Mouse (Mus musculus): ENCODE measurements at regions not wholly inside any gene's neighbourhood (a gene's known extent, or its start where the extent isn't known, plus 50 kb on each side); places are given as distances from the start of the nearest gene placed in this dataset.

DNA sequence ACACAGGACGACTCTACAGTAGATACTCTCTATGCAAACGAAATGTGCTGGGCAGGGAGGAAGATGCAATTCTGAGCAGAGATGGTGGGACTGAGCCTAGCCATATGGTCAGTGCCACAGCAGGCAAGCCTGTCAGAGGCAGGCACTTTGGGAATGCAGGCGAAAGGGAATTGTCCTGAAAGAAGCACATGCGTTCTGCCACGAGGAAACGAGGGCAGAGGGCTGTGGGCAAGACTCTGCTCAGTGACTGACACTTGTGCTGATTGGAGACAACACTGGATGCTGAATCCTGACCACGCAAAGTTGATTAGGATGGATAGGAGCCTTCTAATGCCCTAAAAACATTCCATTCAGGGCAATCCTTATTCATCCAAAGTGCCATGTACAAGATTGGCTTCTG is 350.5 kb upstream of the Fam92a start:
- no peak for ATAC-seq

DNA sequence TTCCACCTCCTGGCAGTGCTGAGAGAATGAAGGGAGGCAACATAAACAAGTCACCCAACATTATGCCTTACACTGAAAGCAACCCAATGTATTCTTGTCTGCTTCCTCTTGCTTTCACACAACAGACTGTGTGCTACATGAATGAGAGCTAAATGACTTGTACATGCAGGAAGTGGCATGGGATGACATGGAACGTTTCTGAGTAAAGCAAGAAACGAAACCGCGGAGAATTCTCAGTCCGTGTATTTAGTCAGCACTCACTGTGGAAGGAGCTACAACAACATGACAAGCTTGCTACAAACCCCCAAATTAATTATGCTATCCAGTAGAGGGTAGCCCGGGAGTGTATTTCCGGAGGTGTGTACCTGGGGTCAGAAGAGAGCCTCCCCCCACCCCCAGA is 349.4 kb upstream of the Fam92a start:
- ATAC-seq: no peak

DNA sequence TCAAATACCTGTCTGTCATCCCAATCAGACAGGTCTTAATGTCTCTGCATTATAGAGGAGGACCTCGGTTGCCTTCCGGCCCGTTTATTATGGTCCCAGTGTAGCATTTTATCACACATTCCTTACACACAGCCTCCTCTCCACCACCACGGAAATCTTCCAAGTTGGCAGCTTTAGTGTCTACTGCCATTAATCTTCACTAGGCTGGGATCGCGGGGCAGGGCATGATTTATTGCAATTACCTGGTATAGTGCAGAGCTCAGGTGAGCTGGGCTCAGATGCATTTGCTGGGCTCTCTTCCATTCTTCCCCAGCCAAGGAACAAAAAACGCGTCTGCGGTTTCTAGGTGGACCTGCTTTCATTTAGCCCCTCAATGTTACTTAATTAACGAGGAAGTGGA is 344.7 kb upstream of the Fam92a start:
- no peak for ATAC-seq

DNA sequence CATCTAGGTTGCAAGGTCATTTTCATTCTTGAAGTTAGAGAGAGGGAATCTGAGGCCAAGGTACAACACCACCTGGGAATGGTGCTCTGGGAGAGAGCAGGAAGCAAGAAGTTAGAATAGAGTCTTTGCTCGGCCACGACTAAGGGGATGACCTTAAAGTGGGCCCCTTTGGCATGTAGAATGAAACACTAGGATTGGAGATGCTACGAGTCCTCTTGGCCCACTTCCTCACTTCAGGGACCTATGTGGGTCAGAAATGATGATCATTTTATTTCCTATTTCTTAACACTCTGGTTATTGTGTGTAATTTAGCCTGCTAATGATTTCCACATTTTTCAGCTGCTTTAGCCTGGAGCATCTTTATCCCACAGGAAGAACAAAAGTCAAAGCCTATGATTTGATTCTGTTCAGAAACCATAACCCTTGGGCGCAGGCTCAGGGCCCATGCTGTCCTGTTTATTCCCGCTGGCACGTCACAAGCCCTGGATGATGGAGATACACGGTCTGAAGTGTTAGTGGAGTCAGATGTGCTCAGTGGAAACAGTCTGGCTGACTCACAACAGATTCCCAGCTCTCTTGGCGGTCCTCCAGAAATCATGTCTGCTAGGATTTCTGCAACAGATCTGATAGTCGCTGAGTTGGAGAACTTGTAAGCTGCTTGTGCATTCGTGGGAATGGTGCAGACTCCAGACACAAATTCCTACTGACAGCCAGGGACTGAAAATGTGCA is 340.0 kb upstream of the Fam92a start:
- no peak for ATAC-seq

DNA sequence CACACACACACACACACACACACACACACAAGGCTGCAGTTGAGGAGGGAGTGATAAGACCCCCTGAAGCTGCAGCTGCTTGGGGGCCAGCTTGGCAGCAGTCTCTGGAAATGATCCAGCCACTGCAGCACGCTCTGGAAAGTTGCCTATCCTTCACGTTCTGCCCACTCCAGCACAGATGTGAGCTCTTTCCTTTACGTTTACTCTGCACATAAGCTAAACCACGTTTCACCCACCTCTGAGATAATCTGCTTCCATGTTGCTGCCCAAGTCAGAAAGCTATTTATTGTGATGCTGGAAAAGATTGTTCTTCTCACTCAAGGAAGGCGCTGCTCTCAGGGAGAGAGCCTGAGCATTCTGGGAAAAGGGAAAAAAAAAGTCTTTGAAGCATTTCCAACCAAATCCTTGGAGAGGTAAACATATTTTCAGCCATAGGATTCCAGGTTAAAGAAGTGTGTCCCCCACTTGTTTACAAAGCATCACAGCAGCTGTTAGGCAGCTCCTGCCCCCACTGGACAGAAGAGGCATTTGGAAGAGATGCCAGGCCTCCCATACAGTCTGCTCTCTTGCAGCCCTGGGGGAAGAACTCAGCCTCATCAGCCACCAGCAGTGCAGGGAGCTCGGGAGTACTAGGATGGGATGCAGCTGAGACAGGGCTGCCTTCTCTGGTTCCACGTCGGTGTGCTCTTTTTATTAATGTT is 335.2 kb upstream of the Fam92a start:
- no peak for ATAC-seq

DNA sequence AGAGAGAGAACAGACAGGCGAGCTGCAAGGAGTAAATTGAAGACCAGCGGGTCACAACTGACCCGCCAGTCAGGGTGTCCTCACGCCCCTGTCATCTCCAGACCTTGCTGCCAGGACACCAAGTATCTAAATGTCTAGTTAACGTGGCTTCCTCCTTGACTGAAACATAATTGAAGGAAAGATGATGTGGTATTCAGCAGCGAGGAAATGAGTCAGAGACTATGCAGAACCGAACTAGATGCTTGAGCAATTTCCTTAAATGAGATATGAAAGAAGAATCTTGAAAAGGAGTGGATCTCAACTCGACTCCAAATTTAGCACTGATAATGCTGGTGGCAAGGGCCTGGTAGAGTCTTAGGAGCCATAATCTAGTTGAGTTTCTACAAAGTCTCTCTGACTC is 329.3 kb upstream of the Fam92a start:
- ATAC-seq: no peak

DNA sequence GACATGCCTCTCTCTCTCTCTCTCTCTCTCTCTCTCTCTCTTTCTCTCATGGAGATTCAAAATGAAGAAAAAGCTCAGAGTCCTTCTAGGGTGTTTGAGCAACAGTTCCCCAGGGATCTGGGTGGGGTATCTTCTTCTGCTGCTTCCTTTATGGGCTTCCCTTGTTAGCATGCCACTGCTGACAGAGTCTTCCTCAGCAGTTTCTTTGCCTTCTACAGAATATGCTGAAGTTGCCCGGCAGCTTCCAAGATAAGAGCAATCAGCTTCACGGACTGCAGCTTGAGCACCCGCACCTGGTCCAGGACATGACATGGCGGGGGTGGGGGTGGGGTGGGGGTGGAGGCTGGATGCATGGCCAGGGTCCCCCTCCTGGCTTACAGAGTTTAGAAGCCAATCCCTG is 326.6 kb upstream of the Fam92a start:
- no peak for ATAC-seq

DNA sequence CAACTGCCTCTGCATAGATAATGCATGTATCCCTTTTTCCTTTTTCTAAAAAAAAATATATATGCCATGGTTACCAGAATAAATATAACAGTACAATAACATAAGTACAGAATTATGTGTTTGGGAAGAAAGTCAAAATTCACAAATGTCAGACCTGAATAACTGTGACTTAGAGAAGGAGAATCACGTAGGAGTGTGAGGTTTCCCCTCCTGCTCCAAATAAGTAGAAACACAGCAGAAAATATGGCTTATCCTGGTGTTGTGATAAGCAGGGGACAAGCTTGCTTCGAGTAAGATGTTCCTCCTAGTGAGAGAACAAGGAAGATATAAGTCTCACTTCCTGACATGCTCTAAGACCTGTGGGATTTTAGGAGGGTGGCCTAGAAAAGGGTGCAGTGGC is 320.7 kb upstream of the Fam92a start:
- no peak for ATAC-seq

DNA sequence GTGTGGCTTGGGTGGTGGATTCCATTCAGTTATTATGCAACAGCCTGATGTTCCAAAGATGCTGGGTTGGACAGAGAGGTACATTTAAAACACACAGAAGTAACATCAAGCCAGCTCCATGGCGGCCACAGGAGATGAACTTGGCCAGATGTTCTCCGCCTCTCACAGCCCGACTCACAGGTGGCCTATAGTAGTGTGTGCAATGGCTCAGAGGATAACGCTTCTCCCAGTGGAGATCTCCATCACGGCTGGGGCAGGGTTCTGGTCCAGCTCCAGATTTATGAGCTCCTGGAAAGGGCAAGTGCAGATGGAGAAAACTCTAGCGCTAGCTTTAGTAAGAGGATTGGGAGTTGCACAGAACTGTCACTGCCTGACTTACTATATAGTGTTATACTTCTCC is 319.5 kb upstream of the Fam92a start:
- ATAC-seq: no peak

DNA sequence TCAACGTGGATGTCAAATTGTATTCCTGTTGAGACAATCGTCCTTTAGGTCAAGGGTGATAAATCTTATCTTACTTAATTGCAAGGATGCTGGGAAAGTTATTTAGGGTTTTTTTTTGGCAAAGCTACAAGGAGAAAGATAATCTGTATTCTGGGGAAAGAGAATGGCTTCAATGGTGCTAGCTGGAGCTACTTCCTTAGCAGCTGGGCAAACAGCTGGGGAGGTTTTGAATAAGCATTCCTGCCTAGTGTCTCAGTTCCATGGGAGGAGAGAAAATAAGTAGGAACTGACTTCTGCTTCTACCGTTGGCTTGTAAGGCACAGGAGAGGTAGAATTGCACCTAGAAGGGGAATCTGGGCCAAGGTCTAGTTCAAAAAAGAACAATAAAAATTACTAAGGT is 318.3 kb upstream of the Fam92a start:
- ATAC-seq: no peak

DNA sequence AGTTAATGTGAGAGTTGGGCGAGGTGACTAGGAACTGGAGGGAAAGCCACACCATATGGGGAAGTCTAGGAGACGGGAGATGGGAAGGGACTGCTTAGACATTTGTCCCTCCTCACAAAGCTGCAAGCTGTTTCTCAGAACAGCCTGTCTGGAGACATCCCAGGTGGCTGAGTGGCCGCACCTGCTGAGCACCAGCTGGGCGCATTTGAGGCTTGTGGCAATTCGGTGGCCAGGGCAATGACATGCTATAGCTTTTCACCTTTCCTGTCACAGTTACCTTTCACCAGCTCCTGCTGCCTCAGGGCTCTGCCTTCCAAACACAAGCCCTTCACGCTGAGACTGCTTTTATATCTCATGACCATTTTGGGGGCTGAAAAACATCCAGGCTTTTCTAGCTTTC is 317.5 kb upstream of the Fam92a start:
- ATAC-seq: no peak

DNA sequence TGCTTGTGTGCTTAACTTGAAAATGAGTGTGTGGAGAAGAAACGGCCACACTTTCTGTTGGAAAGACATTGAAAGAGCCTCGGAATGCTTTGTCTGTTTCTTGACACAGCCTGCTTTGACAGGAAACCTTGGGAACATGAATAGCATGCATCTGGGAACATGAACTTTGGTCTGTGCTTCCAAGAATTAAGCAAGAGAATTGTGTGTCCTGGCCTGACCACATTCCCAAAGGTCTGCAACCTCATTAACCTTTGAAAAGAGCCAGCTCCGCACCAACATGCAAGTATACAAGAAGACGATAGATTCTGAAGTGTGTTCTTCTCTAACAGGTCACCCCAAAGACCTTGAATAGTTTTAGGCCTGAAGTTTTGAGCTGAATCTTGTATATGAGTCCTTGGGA is 309.7 kb upstream of the Fam92a start:
- no peak for ATAC-seq

DNA sequence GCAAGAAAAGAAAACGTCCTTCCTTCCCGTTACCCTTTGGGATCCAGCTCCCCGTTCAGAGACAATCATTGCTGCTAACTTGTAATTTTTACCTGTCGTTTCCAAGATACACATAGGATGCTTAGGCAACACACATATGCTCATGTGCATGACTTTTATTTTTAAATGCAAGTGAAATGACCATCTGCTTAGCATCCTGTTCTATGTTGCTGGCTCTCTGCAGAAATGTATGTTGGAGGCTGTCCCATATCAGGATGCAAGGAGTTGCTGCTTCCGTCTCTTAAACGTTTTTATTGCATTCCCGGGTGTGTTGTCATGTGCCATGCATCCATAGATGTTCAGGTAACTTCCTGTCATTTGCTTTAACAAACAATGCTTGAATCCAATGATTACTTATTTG is 304.9 kb upstream of the Fam92a start:
- ATAC-seq: no peak

DNA sequence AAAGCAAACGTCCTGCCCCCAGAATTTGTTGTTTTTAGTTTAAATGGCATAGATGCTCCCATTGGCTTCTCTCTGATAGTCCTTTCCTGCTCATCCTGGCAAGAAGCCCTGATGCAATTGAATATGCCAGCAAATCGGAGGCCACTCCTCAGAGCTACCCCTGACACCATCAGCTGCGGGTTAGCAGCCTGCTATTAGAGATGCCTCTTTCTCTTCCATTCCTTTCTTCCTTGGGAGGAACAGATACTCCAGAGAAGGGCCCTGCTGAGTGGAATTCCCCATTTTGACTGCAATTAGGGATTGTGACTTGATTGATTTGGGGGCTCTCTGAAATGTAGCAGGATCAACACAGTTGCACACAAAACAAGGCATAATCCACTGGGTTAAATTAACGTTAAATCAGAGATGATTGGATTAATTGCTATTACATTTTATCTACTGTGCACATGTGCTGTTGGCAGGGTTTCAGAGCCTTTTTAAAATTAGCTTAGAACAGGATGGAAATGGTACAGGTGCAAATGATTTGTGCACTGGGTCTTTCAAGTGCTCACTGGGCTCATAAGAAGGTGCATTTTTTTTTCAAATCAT is 303.3 kb upstream of the Fam92a start:
- ATAC-seq: no peak

DNA sequence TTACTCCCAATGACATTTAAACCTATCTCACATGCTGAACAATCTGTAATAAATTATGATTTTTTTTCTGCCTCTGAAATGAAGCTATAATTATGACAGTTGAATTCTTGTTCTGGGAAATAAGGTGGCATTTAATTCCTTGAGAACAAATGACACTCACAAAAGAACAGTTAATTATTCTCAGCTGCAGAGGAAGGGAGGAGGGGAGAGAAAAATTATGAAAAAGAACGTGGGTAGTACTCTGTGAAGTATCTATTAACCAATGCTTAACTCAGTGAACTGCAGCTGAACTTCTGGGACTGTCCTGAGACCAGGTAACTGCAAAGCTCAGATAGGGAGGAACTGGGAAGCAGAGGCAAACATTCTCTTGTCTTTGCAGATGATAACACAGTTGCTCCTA is 302.6 kb upstream of the Fam92a start:
- no peak for ATAC-seq

DNA sequence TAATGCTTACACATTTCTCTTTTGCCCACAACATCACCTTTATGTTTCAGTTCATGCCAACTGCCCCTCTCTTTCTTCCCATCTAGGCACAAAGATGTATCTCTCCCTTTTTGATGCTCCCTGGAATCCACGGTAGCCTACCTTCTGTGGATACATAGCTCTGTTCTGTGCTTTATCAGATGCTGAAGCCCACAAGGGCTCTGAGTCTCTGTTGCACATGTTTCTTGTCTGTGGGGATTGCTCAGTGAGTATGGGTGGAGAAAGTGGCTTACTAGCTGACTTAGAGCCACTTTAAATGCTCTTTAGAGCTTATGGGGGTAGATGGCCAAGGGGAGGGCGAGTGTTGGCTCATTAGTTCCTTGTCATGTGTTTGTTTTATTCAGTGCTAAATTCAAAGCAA is 289.9 kb upstream of the Fam92a start:
- ATAC-seq: no peak

DNA sequence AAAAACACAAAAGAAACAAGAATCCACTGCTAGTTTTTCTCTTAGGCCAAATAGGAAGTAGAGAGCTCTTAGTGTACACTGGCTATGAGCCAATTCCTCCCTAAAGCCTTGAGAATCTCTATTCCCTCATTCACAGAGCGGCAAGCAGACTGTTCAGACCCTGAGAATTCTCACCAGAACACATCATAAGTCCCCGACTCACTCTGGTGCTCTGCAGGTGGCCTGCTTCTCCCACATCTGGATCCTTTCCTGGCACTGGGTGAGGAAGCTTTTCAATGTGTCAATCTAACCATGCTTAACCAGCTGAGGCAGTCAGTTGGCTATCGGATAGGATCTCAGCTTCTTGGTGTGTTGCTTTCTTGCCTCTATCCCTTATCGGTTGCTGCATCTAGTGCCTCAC is 289.4 kb upstream of the Fam92a start:
- ATAC-seq: no peak

DNA sequence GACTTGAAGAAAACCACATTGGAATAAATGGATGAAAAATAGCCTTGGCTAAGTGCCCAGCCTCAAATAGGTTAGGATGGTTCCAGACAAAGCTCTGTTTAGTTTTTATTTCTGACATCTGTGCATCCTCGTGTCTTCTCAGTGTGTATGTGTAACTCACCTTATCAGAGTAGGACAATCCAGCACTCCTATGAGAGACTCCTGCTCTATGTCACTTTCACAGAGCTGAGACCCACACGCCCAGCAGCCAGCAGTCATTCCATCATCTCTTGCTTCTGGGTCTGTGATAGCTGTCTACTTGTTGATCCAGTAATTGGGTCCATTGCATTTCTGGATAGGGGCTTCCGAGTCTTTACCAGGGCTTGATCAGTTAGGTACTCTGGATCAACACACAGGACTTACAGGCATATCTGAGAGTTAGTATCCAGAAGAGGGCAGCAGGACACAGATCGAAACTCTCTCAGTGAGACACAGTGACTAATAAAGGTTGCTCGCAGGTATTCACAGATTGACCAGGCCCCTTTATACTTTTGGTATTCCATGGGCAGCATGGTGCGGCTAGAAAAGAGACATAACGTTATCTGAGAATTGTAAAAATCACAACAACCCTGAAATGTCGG is 286.3 kb upstream of the Fam92a start:
- no peak for ATAC-seq

DNA sequence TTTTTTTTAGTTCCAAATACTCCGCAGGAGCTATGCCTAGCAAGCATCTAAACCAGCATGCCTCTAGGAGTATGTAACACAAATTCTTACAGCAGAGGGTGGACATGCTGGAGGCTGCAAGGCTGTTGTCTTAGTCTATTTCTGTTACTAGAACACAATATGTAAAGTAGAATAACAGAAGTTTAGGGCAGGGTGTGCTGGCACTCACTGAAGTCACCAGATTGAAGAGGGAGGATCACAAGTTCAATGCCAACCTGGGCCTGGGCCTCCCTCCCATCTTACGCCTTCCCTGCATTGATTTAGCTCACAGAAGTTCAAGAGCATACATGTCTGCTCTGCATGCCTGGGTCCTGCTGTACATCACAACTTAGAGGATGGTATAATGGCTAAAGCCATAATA is 280.3 kb upstream of the Fam92a start:
- ATAC-seq: no peak

DNA sequence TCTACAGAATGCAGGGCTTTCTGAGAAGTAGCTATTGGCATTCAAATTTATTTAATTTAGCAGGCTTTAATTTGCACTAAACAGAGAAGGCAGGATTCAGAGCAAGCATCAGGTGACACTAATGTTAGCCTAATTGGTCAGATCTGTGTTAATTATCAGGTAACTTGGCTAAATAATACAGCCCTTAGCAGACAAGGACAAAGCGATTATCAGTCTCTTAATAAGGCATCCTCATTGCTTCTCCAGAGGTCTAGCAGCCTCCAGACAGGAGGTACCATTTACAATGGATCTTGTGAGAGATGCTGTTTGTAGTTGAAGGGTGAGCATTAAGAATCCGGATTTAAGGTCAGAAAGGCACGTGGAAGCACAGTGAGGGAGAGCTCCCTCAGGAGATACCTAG is 253.7 kb upstream of the Fam92a start:
- no peak for ATAC-seq

DNA sequence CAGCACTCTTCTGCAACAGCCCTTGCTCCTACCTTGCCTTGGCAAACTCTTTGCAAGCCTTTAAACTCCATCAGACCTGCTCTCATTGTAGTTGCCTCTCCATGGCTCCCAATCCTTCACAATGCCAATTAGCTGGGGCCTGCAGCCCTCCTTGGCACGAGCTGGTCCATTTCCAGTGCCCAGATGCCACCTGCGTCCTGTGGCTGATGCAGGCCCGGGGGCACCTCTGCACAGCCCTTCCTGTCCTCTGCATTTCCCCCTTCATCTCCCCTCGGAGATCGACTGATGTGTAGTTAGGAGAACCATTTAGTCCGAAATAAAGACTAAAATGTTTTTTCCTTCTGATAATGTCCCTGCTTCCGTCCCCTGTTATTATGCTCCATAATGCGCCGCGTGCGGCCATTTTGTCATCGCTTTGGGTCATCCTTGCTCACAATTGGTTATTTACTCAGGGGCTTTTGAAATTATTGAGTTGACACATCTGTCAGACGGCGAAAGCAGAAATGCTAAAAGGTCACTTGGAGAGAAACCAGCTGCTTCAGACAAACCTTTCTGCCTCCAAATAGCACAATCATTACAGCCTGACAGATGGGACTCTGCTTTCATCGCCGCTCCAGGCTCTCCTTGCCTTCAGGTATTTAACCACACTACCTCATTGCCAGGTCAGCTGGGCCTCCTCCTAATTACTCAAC is 250.0 kb upstream of the Fam92a start:
- no peak for ATAC-seq

DNA sequence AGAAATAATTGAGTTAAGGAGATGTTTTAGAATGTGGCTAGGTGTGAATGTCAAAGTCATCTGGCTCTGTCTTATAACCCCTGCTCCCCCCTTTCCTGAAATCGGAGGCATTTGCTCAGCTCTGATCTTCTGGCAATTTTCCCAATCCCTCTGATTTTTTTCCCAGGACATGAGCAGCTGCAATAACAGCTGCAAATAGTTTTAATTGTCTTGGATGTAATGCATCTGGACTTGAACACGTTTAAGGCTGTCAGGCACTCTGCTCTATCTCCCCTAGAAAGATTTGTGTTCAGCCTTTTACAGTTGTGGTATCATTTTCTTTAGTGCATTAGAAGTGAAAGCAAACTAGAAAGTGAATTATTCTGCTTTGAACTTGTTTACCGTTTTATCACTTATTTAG is 246.3 kb upstream of the Fam92a start:
- ATAC-seq: no peak

DNA sequence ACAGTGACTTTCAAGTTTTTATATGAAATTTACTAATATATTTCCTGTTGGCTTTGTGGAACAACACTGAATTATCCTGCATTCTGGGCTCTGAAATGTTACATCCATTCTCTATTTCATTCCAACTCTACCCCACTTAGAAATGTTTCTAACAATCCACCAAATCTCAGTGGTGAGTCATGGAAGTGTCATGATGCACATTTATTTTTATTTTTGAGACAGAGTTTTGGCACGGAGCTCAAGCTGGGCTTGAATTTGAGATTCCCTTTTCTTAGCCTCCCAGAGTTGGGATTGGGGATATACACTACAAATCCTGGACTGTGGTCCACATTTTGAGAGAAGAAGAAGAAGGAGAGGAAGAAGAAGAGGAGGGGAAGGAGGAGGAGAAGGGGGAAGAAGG is 223.5 kb upstream of the Fam92a start:
- no peak for ATAC-seq
